In genomic region chr9:105857773-105858172, GRCm38 (mm10) we compare ENCODE assay signal across 8 mouse cellular contexts. TPM values are rescaled to one million over a fixed set of nuclear protein-coding genes. Genes with fewer than 3 reads are reported as not detected.
DNase-seq lines count a peak whose midpoint lies in the region; ATAC-seq lines count a peak whose summit lies in the region.

No protein-coding gene starts in this region.

- H3K9ac ChIP-seq in lung, embryonic 16.5 days (ENCODE audit: low read length) = no peak overlapping the region

- H3K36me3 ChIP-seq in lung, embryonic 16.5 days (ENCODE audit: control insufficient read depth, insufficient read depth, low read length) = no peaks in the 10 kb centered on the region

- no peaks in the 10 kb centered on the region for H3K9me3 ChIP-seq in lung, embryonic 16.5 days (ENCODE audit: control insufficient read depth, low read length)

- H3K27ac ChIP-seq in lung, embryonic 16.5 days (ENCODE audit: low read length) = no peak overlapping the region

- H3K4me1 ChIP-seq in lung, embryonic 16.5 days (replicated peaks; ENCODE audit: control insufficient read depth, insufficient read depth, low read length) = no peaks in the 10 kb centered on the region

- 10% methylated on average over 6 of the region's 6 CpGs for WGBS in lung, embryonic 16.5 days

- peak; percentile 71 for ATAC-seq in granulocyte monocyte progenitor cell, adult 5-6 weeks (replicated peaks; ENCODE audit: poor library complexity, severe bottlenecking)
- ATAC-seq in lung, embryonic 16.5 days (ENCODE audit: low read depth) = peak; percentile 36; the same call in 1 of the 2 replicates
- ATAC-seq in monocyte, adult 5-6 weeks (replicated peaks; ENCODE audit: insufficient number of reproducible peaks, low FRiP score, low TSS enrichment, poor library complexity, severe bottlenecking) = no peak

- no peaks in the 10 kb centered on the region for H3K27me3 ChIP-seq in lung, embryonic 16.5 days (ENCODE audit: control insufficient read depth, insufficient read depth, low read depth, low read length)

- no peak overlapping the region for H3K4me2 ChIP-seq in lung, embryonic 16.5 days (ENCODE audit: low read depth, low read length)

- no peak overlapping the region for H3K4me3 ChIP-seq in lung, embryonic 16.5 days (ENCODE audit: low read length)

- DNase-seq in CD8-positive naive resting alpha-beta T cell, adult 2 months (ENCODE audit: low read depth in 2 of 2, low spot score in 2 of 2) = peak; percentile 4 to 39
- DNase-seq in adrenal gland, adult (ENCODE audit: inconsistent age in 2 of 2, low spot score in 1 of 2) = peak; percentile 59 to 90
- DNase-seq in embryo, embryonic 10 days (ENCODE audit: low spot score) = peak; percentile 73
- DNase-seq in layer of hippocampus, adult 18-20 months (ENCODE audit: low spot score in 2 of 2) = peak; percentile 55 to 88
- DNase-seq in retina, postnatal 7 days (ENCODE audit: low read depth, low spot score) = peak; percentile 53

RNA-seq across cellular contexts. Expression of gene Col6a6, which starts 29.8 kb away (rescaled TPM):
- total RNA-seq in granulocyte monocyte progenitor cell, adult 5-6 weeks (2014; fragmentation: Nextera tagmentation) = not detected in 2 replicates
- total RNA-seq in granulocyte monocyte progenitor cell, adult 5-6 weeks (2017) = not detected in 2 replicates
- total RNA-seq in layer of hippocampus, adult 18-20 months (2021) = under 1 TPM; 0.25 to 0.28 TPM
- 1.3 and 1.7 TPM in 2 replicates for polyA plus RNA-seq in lung, embryonic 16.5 days (2015; fragmentation: Nextera tagmentation; extraction: Ambion mirVana)
- total RNA-seq in monocyte, adult 5-6 weeks (2017) = not detected in 3 replicates

Comparison
In these comparisons a context has a peak if more than half of its experiments do, and no peak if none do; other contexts are left out.
1. DNase-seq: peak in every context shown above with its lines; median percentile 74 in adrenal gland, adult; 73 in embryo, embryonic 10 days; 72 in layer of hippocampus, adult 18-20 months; 53 in retina, postnatal 7 days; 22 in CD8-positive naive resting alpha-beta T cell, adult 2 months.